Mouse (Mus musculus) limb, embryonic 10.5 days (tissue): ENCODE measurements around the gene Kif20b. TPM values are rescaled to one million over a fixed set of nuclear protein-coding genes. Genes with fewer than 3 reads are reported as not detected.
A peak's percentile ranks its signal among the peaks of the same experiment; 100 is the strongest.

ENCODE experiments used
- DNase-seq: peaks from one replicate; pipeline ENCODE4 v3.0.0-alpha.2; 2017; ENCODE audit warnings: low spot score
- H3K27ac ChIP-seq: fragments of 300-500 bp; sonication (generic); 2 replicates; pipeline ENCODE4 v1.5.1; 2016; ENCODE audit warnings: mild to moderate bottlenecking
- H3K27me3 ChIP-seq: fragments of 300-500 bp; sonication (generic); 2 replicates; pipeline ENCODE4 v1.6.1; 2016; ENCODE audit warnings: low read depth, mild to moderate bottlenecking; ENCODE audit not compliant: poor library complexity, severe bottlenecking
- H3K36me3 ChIP-seq: fragments of 300-500 bp; sonication (generic); 2 replicates; pipeline ENCODE4 v1.6.1; 2016; ENCODE audit warnings: mild to moderate bottlenecking, moderate library complexity
- H3K4me1 ChIP-seq: fragments of 300-500 bp; sonication (generic); 2 replicates; pipeline ENCODE4 v1.6.1; 2016
- H3K4me3 ChIP-seq: fragments of 300-500 bp; sonication (generic); 2 replicates; pipeline ENCODE4 v1.5.1; 2016; ENCODE audit warnings: mild to moderate bottlenecking, moderate library complexity
- H3K9me3 ChIP-seq: fragments of 300-500 bp; sonication (generic); replicated peaks from 2 replicates; pipeline ENCODE4 v1.6.1; 2016; ENCODE audit warnings: mild to moderate bottlenecking
- WGBS: fragments of 180-500 bp; shearing (Covaris S2); methylation state at CpG from one replicate; pipeline ENCODE4 v1.1.7; 2016; 5-methylcytosine and 5-hydroxymethylcytosine counted together
- polyA plus RNA-seq: library from polyadenylated mRNA; unstranded; fragments of >200 nt; fragmentation: Nextera tagmentation; extraction: Ambion mirVana; gene quantifications from 2 replicates; pipeline ENCODE4 v1.2.1, GENCODE M21; 2016

Gene Kif20b
- polyA plus RNA-seq, result 79.0 and 98.8 TPM in 2 replicates

GRCm38 (mm10) chr19:34921652-34922602 is at the start of gene Kif20b:
Gene Kif20b, plus strand, starts transcription at chr19:34922361.
- WGBS, result under 1% methylated on average over 57 of the region's 57 CpGs
- H3K27ac ChIP-seq, result peak within 1 kb of the TSS; percentile 93

GRCm38 (mm10) chr19:34876676-34877075 is 45.5 kb upstream of the Kif20b start:
- DNase-seq, result no peak
- Histone ChIP-seq H3K27me3 (no peaks in the 10 kb centered on the region), H3K27ac (no peak overlapping the region), H3K9me3 (no peaks in the 10 kb centered on the region), H3K4me1 (peaks cover 16% of the 10 kb centered on the region), H3K36me3 (no peaks in the 10 kb centered on the region), H3K4me3 (no peak overlapping the region)
- WGBS, result 87% methylated on average over 7 of the region's 7 CpGs

More at GRCm38 (mm10) chr19:34921652-34922602, at the start of gene Kif20b:
- DNase-seq, result peak; percentile 96
- H3K4me3 ChIP-seq, result peak within 1 kb of the TSS; percentile 90
- H3K9me3 ChIP-seq, result no peaks in the 10 kb centered on the region
- peaks cover 28% of the 10 kb centered on the region for H3K36me3 ChIP-seq
- H3K4me1 ChIP-seq, result no peaks in the 10 kb centered on the region; the same call in 1 of the 2 replicates
- no peaks in the 10 kb centered on the region for H3K27me3 ChIP-seq

- Histone ChIP-seq H3K4me1 (peaks cover 16% of the 10 kb centered on the region), H3K27ac (peak overlapping the region; percentile 98), H3K27me3 (no peaks in the 10 kb centered on the region), H3K4me3 (peak overlapping the region; percentile 89), H3K9me3 (no peaks in the 10 kb centered on the region), H3K36me3 (no peaks in the 10 kb centered on the region)
- peak; percentile 81 for DNase-seq
- WGBS, result under 1% methylated on average over 45 of the region's 45 CpGs
These were observed 44.1 kb upstream of the Kif20b start for GRCm38 (mm10) chr19:34877898-34878602.

- peak within 1 kb of the TSS; percentile 98 for H3K27ac ChIP-seq
- peaks cover 16% of the 10 kb centered on the region for H3K4me1 ChIP-seq
- no peaks in the 10 kb centered on the region for H3K27me3 ChIP-seq
- no peaks in the 10 kb centered on the region for H3K9me3 ChIP-seq
- under 1% methylated on average over 85 of the region's 96 CpGs for WGBS
- peak within 1 kb of the TSS; percentile 89 for H3K4me3 ChIP-seq
- peak; percentile 85 for DNase-seq
- no peaks in the 10 kb centered on the region for H3K36me3 ChIP-seq
These were observed 43.3 kb upstream of the Kif20b start, which contains the start of gene Pank1 for GRCm38 (mm10) chr19:34878603-34879541. Gene Pank1, minus strand, starts transcription at chr19:34879455.

- H3K36me3 ChIP-seq, result no peaks in the 10 kb centered on the region
- no peak for DNase-seq
- H3K27ac ChIP-seq, result peak overlapping the region; percentile 98
- peak overlapping the region; percentile 89 for H3K4me3 ChIP-seq
- H3K27me3 ChIP-seq, result no peaks in the 10 kb centered on the region
- 31% methylated on average over 6 of the region's 6 CpGs for WGBS
- H3K9me3 ChIP-seq, result no peaks in the 10 kb centered on the region
- H3K4me1 ChIP-seq, result peaks cover 10% of the 10 kb centered on the region
These were observed 42.5 kb upstream of the Kif20b start for GRCm38 (mm10) chr19:34879624-34880023.

GRCm38 (mm10) chr19:34881160-34881559 is 41.0 kb upstream of the Kif20b start:
- Histone ChIP-seq H3K4me1 (peaks cover 10% of the 10 kb centered on the region), H3K27me3 (no peaks in the 10 kb centered on the region), H3K36me3 (no peaks in the 10 kb centered on the region), H3K9me3 (no peaks in the 10 kb centered on the region), H3K27ac (no peak overlapping the region), H3K4me3 (no peak overlapping the region)
- WGBS, result 71% methylated on average over 5 of the region's 5 CpGs
- DNase-seq, result no peak

GRCm38 (mm10) chr19:34882443-34882842 is 39.7 kb upstream of the Kif20b start:
- Histone ChIP-seq H3K4me3 (no peak overlapping the region), H3K27ac (no peak overlapping the region), H3K9me3 (no peaks in the 10 kb centered on the region), H3K36me3 (no peaks in the 10 kb centered on the region), H3K4me1 (peaks cover 10% of the 10 kb centered on the region), H3K27me3 (no peaks in the 10 kb centered on the region)
- no peak for DNase-seq
- 83% methylated on average over 2 of the region's 2 CpGs for WGBS

GRCm38 (mm10) chr19:34883526-34884224 is 38.5 kb upstream of the Kif20b start:
- peaks cover 10% of the 10 kb centered on the region for H3K4me1 ChIP-seq
- DNase-seq, result no peak
- H3K4me3 ChIP-seq, result no peak overlapping the region
- H3K9me3 ChIP-seq, result no peaks in the 10 kb centered on the region
- no peaks in the 10 kb centered on the region for H3K36me3 ChIP-seq
- no peaks in the 10 kb centered on the region for H3K27me3 ChIP-seq
- WGBS, result 82% methylated on average over 3 of the region's 3 CpGs
- no peak overlapping the region for H3K27ac ChIP-seq

GRCm38 (mm10) chr19:34886324-34886723 is 35.8 kb upstream of the Kif20b start:
- Histone ChIP-seq H3K27ac (no peak overlapping the region), H3K4me1 (no peaks in the 10 kb centered on the region), H3K9me3 (no peaks in the 10 kb centered on the region), H3K36me3 (no peaks in the 10 kb centered on the region), H3K27me3 (no peaks in the 10 kb centered on the region), H3K4me3 (no peak overlapping the region)
- 84% methylated on average over 4 of the region's 4 CpGs for WGBS
- DNase-seq, result no peak

GRCm38 (mm10) chr19:34890981-34891380 is 31.2 kb upstream of the Kif20b start:
- 70% methylated on average over 3 of the region's 3 CpGs for WGBS
- Histone ChIP-seq H3K36me3 (no peaks in the 10 kb centered on the region), H3K4me1 (no peaks in the 10 kb centered on the region), H3K27ac (no peak overlapping the region), H3K4me3 (no peak overlapping the region), H3K9me3 (no peaks in the 10 kb centered on the region), H3K27me3 (no peaks in the 10 kb centered on the region)
- DNase-seq, result no peak

- no peaks in the 10 kb centered on the region for H3K9me3 ChIP-seq
- 87% methylated on average over 1 of the region's 1 CpGs for WGBS
These were observed 30.6 kb upstream of the Kif20b start for GRCm38 (mm10) chr19:34891590-34891989.

GRCm38 (mm10) chr19:34895082-34895481 is 27.1 kb upstream of the Kif20b start:
- H3K9me3 ChIP-seq, result no peaks in the 10 kb centered on the region
- H3K4me1 ChIP-seq, result no peaks in the 10 kb centered on the region
- no peak for DNase-seq
- H3K36me3 ChIP-seq, result no peaks in the 10 kb centered on the region
- H3K27me3 ChIP-seq, result no peaks in the 10 kb centered on the region
- 84% methylated on average over 4 of the region's 4 CpGs for WGBS
- H3K4me3 ChIP-seq, result no peak overlapping the region
- H3K27ac ChIP-seq, result no peak overlapping the region

More at GRCm38 (mm10) chr19:34891590-34891989, 30.6 kb upstream of the Kif20b start:
- no peak for DNase-seq
- H3K27me3 ChIP-seq, result no peaks in the 10 kb centered on the region
- H3K4me3 ChIP-seq, result no peak overlapping the region
- no peaks in the 10 kb centered on the region for H3K4me1 ChIP-seq
- H3K27ac ChIP-seq, result no peak overlapping the region
- no peaks in the 10 kb centered on the region for H3K36me3 ChIP-seq
